Mouse (Mus musculus) splenic B cell, adult 2 months (primary cell): Measurements from ENCODE around the gene Tpte.
A peak's percentile ranks its signal among the peaks of the same experiment; 100 is the strongest.
"Not testable (repeated sequence)": the region's sequence is repeated elsewhere in the genome, so short reads cannot be mapped to it uniquely, and the experiment has no call there.

ENCODE experiments used
- DNase-seq: peaks from one replicate; pipeline ENCODE4 v3.0.0-alpha.2; 2011; ENCODE audit warnings: low read depth, low spot score
- H3K27me3 ChIP-seq: 2 replicates; pipeline ENCODE4 v1.6.1; 2012; ENCODE audit warnings: mild to moderate bottlenecking, low read length, moderate library complexity, mixed read lengths; ENCODE audit not compliant: control insufficient read depth, poor library complexity, insufficient read depth, severe bottlenecking
- H3K36me3 ChIP-seq: 2 replicates; pipeline ENCODE4 v1.6.1; 2012; ENCODE audit warnings: mild to moderate bottlenecking, low read length, moderate library complexity, mixed read lengths; ENCODE audit not compliant: control insufficient read depth, poor library complexity, insufficient read depth, severe bottlenecking

Gene Tpte

DNA sequence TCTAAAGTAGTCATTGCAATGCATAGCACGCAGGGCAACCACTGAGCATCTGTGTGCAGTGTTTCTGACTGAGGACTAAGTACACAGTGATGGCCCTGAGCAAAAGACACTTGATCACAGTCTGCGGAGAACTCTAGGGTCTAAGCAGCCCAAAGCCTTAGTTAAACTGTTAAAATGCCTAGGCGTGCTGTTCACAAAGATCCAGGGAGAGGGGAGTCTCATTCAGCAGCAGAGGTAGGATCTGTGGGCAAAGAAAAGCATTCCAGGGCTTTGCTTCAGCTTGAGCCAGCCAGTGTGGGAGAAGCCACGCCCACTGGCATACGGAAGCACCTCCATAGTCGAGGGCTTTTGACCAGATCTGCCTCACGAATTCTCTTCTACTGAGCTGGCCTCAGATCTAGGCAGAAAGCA is 19.7 kb downstream of the Tpte start:
- no peak for DNase-seq
- H3K36me3 ChIP-seq: no peaks in the 10 kb centered on the region
- no peaks in the 10 kb centered on the region for H3K27me3 ChIP-seq

DNA sequence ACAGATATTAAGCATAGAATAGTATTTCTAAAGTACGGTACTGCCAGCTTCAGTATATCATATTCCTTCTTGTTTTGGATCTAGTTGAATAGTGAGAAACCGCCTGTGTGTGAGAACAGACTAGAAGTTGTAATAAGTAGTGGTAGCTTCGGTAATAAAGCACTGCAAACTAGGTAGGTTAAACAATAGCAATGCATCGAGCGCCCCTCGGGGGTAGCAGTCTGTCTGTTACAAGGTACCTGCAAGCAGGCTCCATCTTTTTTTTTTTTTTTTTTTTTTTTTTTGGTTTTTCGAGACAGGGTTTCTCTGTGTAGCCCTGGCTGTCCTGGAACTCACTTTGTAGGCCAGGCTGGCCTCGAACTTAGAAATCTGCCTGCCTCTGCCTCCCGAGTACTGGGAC is 20.8 kb downstream of the Tpte start:
- not testable (repeated sequence) for H3K36me3 ChIP-seq, DNase-seq, H3K27me3 ChIP-seq

DNA sequence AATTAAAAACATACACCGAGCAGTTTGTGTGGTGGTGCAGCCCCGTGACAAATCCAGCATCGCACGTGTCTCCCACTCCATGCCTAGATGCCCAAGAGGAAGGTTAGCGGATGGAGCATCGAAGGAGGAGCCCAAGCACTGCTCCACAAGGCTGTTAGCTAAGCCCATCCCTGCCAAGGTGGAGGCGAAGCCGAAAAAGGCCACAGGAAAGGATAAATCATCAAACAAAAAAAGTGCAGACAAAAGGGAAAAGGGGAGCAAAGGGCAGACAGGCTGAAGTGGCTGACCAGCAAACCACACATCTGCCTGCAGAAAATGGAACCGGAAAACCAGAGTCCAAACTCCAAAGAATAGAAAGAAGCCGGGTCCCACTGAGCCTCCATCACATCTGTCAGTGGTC is 23.8 kb downstream of the Tpte start:
- Histone ChIP-seq H3K36me3 (no peaks in the 10 kb centered on the region), H3K27me3 (no peaks in the 10 kb centered on the region)
- no peak for DNase-seq

DNA sequence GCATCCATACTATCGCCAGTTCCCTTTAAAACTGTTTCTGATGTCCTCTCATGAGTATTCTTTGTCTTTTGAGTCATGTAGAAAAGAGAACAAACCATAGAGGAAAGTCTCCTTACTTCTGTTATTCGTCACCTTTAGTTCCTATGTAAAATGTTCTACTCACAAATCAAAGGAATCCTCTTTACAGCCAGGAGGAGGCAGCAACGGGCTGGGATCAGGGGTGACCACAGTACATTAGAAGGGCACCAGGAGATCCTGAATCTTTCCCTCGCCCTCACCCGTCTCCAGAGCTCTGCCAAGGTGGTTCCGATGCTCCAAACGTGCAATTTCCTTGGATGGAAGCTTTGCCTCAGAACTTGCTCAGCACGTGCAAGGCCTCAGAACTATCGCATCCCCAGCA is 28.2 kb downstream of the Tpte start:
- no peaks in the 10 kb centered on the region for H3K27me3 ChIP-seq
- DNase-seq: peak; percentile 39
- H3K36me3 ChIP-seq: no peaks in the 10 kb centered on the region

DNA sequence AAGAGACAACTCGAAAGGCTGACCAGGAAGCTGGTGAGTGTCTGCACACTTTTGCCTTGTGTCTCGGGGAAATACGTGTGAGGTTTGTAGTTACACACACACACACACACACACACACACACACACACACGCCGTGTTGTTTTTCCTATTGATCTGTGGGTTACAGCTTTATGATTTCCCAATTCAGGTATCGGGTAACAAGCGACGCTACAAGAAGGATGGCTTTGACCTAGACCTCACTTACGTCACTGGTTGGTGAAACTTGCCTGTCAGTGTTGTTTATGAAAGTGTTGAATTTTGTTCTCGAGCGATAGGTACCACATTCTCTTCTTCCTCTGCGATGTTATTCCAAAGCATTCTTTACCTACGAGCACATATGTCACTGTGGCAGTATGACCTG is 52.2 kb downstream of the Tpte start:
- Histone ChIP-seq H3K27me3 (no peaks in the 10 kb centered on the region), H3K36me3 (no peaks in the 10 kb centered on the region)
- DNase-seq: no peak

DNA sequence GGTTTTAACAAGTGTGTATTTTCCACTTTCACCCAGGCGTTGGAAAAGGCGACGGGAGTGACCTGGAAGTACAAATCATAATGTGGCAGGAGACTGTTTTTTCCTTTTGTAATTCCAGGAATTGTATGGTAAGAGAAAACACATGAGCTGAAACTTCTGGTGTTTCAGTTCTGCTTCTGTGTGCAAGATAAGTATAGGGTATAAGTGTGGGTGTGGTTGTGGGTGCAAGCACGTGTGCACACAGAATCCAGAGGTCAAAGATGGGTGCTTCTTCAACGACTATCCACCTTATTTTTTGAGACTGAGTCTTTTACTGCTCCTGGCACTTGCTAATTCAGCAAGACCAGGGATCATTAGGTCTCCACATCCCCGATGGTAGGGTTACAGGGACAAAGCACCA is 76.1 kb downstream of the Tpte start:
- Histone ChIP-seq H3K27me3 (no peaks in the 10 kb centered on the region), H3K36me3 (no peaks in the 10 kb centered on the region)
- peak; percentile 31 for DNase-seq

DNA sequence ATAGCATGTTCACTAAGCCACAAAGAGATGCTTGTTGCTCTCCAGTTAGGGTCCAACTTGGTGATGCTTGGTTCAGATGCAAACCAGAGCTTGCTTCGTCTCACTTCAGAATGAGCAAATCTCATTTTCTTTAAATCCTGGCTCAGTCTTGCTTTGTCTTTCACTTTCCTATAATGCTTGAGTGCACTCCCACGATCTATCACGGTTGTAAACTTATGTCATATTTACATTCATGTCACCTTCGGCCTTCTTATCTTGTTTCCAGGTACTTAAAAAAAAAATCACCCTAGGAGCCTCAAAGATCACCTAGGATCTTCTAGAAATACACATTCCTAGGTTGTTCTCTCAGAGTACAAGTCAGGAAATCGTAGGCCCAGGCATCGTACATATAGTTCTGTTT is 76.6 kb downstream of the Tpte start:
- Histone ChIP-seq H3K36me3 (no peaks in the 10 kb centered on the region), H3K27me3 (no peaks in the 10 kb centered on the region)
- DNase-seq: peak; percentile 18

DNA sequence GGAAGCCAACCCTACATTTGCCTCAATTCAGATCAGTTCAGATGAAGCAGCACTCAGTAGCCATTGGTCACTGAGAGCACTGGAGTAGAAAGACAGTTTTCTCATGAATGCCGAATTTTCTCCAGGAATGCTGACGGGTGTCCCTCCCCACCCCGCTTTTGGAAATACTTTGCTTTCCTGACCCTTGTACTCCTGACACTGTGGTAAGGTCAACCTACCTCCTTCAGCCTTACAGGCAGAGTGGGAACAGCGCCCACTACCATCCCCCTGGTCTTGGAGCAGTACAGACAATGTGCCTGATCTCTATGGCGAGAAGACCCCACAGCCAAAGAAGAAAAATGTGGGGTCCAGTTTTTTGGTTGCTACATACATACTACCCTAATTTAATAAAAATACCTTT is 93.1 kb downstream of the Tpte start:
- no peak for DNase-seq
- 0 out of 2 replicates have a peak, but pooled peaks cover 2% of the 10 kb centered on the region for H3K36me3 ChIP-seq
- H3K27me3 ChIP-seq: no peaks in the 10 kb centered on the region

DNA sequence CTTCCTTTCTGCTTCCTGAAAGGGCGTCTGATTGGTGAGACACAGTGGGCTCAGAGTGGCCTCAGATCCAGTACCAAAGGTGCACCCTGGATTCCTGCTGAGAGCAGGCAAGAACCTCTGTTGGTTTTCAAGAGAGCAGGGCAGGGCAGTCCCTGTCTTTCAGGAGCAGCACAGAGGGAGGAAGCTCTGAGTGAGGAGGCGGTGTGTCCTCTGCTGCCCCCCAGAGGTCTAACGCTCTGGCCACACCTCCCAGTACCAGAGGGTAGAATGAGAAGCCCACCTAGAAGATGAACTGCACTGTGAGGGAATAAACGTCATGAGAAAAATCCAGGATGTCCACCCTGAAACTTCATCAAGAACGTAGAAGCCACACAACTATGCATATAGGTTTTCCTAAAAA is 93.7 kb downstream of the Tpte start:
- DNase-seq: peak; percentile 61
- Histone ChIP-seq H3K27me3 (no peaks in the 10 kb centered on the region), H3K36me3 (0 out of 2 replicates have a peak, but pooled peaks cover 1% of the 10 kb centered on the region)

DNA sequence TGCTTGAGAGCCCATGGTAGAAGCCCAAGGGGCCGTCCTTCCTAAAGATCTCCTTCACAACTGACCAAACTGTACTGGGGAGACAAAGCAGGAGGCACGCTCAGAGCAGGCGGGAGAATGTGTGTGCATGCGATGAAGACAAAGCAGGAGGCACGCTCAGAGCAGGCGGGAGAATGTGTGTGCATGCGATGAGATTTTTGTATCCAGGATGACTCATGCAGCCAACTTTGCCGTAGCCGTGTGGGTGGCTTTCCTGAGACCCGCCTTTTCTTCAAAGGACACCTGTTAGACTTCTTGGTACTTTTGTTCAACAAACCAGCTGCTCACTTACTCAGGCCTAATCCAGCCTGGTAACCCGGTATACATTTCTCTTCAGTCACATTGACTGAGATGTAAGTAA is 97.7 kb downstream of the Tpte start:
- no peak for DNase-seq
- Histone ChIP-seq H3K36me3 (no peaks in the 10 kb centered on the region), H3K27me3 (no peaks in the 10 kb centered on the region)

DNA sequence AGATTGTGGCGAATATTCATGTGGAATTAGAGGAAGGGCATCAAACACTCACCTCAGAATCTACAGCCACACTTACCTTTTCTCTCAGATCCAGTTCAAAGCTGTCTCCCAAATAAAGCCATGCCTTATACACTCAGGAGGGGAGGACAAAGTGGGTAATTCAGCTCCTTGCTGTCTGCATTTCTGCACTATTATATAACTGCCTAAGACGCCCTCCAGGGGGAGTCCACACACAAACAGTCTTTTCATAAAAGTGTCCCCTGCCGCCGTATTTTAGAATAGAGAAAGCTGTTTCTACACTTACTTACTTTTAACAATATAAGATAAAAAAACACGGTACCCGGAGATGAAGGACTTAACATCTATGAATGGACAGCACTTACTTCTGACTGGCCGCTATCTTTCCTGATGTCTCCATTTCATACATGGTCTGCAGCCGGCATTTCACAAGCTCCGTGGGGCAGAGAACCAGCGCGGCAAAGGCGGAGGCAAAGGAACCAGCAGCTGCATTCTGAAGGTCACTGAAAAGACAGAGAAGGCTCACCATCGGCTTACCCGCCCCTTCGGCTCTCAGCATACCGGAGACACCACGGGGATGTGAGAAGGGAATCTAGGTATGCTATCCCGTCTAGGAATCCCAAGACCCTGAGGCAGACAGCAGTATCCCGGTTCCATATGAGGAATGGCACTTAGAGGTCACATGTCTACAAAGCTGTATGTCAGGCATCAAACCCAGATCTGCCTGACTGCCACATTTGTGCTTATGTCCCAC is 99.8 kb downstream of the Tpte start:
- no peaks in the 10 kb centered on the region for H3K27me3 ChIP-seq
- H3K36me3 ChIP-seq: no peaks in the 10 kb centered on the region
- DNase-seq: no peak

DNA sequence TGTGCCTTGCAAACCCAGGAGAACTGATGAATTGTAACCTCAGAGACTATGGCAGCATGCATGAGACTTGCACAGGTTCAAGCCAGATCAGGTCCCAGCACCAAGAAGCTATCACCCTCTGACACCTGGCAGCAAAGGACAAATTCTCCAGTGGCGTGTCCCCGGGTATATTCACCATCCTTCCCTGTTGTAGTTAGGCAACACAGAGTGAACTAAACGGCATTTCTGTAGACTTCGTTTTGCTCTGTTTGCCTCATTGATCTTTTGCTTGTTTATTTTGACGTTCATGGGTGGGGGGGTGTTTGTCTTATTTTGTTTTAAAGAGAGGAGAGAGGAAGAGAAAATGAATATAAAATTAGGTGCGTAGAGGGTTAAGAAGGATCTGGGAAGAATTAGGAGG is 101.9 kb downstream of the Tpte start:
- no peaks in the 10 kb centered on the region for H3K27me3 ChIP-seq
- no peaks in the 10 kb centered on the region for H3K36me3 ChIP-seq
- no peak for DNase-seq

DNA sequence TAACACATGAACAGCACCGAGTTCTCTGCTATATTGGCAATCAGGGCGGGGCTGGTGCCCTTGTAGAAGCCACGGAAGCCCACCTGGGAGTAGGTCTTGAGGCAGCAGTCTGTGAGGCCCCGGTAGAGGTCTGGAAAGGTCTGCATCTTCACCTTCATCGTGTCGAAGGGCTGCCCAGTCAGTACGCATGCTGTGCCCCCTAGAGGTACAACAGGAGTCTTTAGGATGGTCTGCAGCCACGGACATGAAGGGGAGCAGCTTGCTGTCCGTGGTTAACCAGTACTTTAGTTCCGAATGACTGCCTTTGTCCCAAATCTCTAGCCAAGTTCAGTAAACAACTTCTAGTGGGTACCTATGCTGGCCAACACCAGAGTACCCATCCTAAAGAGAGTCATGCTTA is 106.6 kb downstream of the Tpte start:
- Histone ChIP-seq H3K27me3 (no peaks in the 10 kb centered on the region), H3K36me3 (no peaks in the 10 kb centered on the region)
- DNase-seq: no peak

DNA sequence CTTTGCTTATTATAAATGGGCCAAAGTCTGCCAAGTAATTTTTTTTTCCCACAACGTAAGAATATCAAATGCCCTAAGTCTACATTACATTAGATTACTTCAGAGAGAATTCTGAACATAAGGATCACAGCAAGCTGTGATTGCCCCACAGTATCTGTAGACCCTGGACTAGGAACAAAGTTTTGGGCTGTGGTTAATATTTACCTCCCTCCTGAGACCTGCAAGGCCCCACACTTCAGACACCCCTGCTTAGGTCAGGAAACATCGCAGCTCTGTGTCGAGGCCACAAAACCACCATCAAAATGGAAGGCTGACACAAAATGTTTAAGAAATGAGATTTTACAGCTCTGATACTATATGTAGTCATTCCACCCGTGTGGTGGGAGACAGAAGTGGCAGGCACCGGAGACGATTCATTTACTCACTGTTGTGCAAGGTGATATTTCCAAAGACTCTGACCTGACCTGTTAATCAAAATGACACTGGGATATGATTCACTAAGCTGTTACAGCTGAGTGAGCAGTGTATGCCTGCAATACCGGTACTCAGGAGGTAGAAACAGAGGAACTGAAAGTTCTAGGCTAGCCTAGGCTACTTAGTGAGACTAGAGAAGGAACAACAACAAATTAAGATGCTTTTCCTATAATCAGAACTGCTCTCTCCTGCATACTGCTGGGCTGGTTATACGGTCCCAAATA is 107.7 kb downstream of the Tpte start:
- Histone ChIP-seq H3K27me3 (no peaks in the 10 kb centered on the region), H3K36me3 (no peaks in the 10 kb centered on the region)
- DNase-seq: peak; percentile 53

DNA sequence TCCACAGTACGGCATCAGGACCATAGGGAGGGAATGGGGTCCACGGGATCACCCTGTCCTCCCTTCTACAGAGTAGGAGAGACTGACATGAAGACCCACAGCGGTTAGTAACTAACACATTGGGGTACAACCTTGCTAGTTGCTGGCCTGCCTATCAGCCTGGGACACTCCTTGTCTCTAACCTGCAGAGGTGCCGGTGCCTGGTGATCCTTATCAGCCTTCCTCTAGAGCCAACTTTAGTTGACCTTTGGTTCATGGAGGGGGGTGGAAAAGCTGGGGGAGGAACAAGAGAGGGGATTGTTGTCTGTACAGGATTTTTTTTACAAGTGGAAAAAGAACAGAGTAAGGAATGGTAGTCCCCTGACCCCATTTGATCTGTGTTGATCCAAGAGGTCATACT is 111.2 kb downstream of the Tpte start:
- no peak for DNase-seq
- no peaks in the 10 kb centered on the region for H3K27me3 ChIP-seq

More for the DNA sequence above, 111.2 kb downstream of the Tpte start:
- H3K36me3 ChIP-seq: no peaks in the 10 kb centered on the region
